Mouse (Mus musculus) layer of hippocampus, postnatal 10 days (tissue): Measurements from ENCODE around the gene Creb3l2. TPM values are rescaled to one million over a fixed set of nuclear protein-coding genes. Genes with fewer than 3 reads are reported as not detected.

ENCODE experiments used
- DNase-seq, 2 experiments: peaks; one replicate each; pipeline ENCODE4 v3.0.0; 2021; ENCODE audit warnings: low spot score in 2 of 2
- total RNA-seq, 2 experiments: library from RNA; stranded (reverse); gene quantifications; 2 replicates each; pipeline ENCODE4 v1.2.3; 2021

The Creb3l2 gene
- total RNA-seq, 2 experiments from 2014 or later: 6.5 to 7.5 TPM

GRCm38 (mm10) chr6:37329901-37330864 is 111.8 kb downstream of the Creb3l2 start:
- no peak for DNase-seq

GRCm38 (mm10) chr6:37329376-37329775 is 112.6 kb downstream of the Creb3l2 start:
- no peak for DNase-seq

- DNase-seq: no peak
Observed at GRCm38 (mm10) chr6:37328671-37329070, 113.3 kb downstream of the Creb3l2 start.

GRCm38 (mm10) chr6:37327519-37327918 is 114.4 kb downstream of the Creb3l2 start:
- DNase-seq: no peak

- DNase-seq: no peak
Observed at GRCm38 (mm10) chr6:37326603-37326955, 115.4 kb downstream of the Creb3l2 start.

- DNase-seq: no peak
Observed at GRCm38 (mm10) chr6:37325906-37326602, 115.9 kb downstream of the Creb3l2 start.

- DNase-seq: no peak
Observed at GRCm38 (mm10) chr6:37325076-37325475, 116.9 kb downstream of the Creb3l2 start.

- DNase-seq: no peak
Observed at GRCm38 (mm10) chr6:37322641-37323040, 119.3 kb downstream of the Creb3l2 start.

GRCm38 (mm10) chr6:37322088-37322487 is 119.9 kb downstream of the Creb3l2 start:
- DNase-seq: peak; percentile 54 to 61

GRCm38 (mm10) chr6:37317904-37318303 is 124.0 kb downstream of the Creb3l2 start:
- no peak for DNase-seq

- DNase-seq: no peak
Observed at GRCm38 (mm10) chr6:37315440-37315839, 126.5 kb downstream of the Creb3l2 start.

GRCm38 (mm10) chr6:37310601-37311000 is 131.3 kb downstream of the Creb3l2 start:
- no peak for DNase-seq

- DNase-seq: no peak
Observed at GRCm38 (mm10) chr6:37306616-37307015, 135.3 kb downstream of the Creb3l2 start.

- no peak for DNase-seq
Observed at GRCm38 (mm10) chr6:37300492-37300891, 141.5 kb downstream of the Creb3l2 start.

GRCm38 (mm10) chr6:37299562-37300390 is 142.2 kb downstream of the Creb3l2 start, which contains the start of gene Dgki:
TSS of gene Dgki (minus strand) at chr6:37300184.
- DNase-seq: peak; percentile 83 to 88

- DNase-seq: peak in 1 of 2 experiments; percentile 30
Observed at GRCm38 (mm10) chr6:37298982-37299381, 143.0 kb downstream of the Creb3l2 start.

GRCm38 (mm10) chr6:37297744-37298482 is 144.0 kb downstream of the Creb3l2 start:
- peak; percentile 22 to 37 for DNase-seq

GRCm38 (mm10) chr6:37292068-37292467 is 149.9 kb downstream of the Creb3l2 start:
- DNase-seq: no peak

- DNase-seq: no peak
Observed at GRCm38 (mm10) chr6:37291171-37291570, 150.8 kb downstream of the Creb3l2 start.

- no peak for DNase-seq
Observed at GRCm38 (mm10) chr6:37290691-37291090, 151.3 kb downstream of the Creb3l2 start.
